Mouse (Mus musculus) lung, adult 2 months (tissue): ENCODE data around the gene 4930539E08Rik. TPM values are rescaled to one million over a fixed set of nuclear protein-coding genes. Genes with fewer than 3 reads are reported as not detected.

Source experiments
- DNase-seq: peaks from one replicate; pipeline ENCODE4 v3.0.0; 2022
- H3K4me1 ChIP-seq: fragments of 200-500 bp; 2 replicates; pipeline ENCODE4 v1.6.1; 2011; ENCODE audit warnings: low read length; ENCODE audit not compliant: control insufficient read depth, insufficient read depth
- H3K4me3 ChIP-seq: fragments of 200-500 bp; replicated peaks from 2 replicates; pipeline ENCODE3; 2011; ENCODE audit warnings: low read depth, mild to moderate bottlenecking, control low read depth, low read length; ENCODE audit errors: extremely low read depth
- CTCF ChIP-seq: fragments of 200-500 bp; IDR thresholded peaks from 2 replicates; pipeline ENCODE4 v1.5.1; 2011; ENCODE audit warnings: mild to moderate bottlenecking, low read length, control low read depth; ENCODE audit not compliant: insufficient read depth
- POLR2A ChIP-seq: fragments of 200-500 bp; IDR thresholded peaks from 2 replicates; pipeline ENCODE4 v1.6.1; 2011; ENCODE audit warnings: low read depth, mild to moderate bottlenecking, control low read depth, low read length, borderline replicate concordance; ENCODE audit errors: extremely low read depth
- WGBS: fragments of 180-500 bp; shearing (Covaris S2); methylation state at CpG from one replicate; pipeline ENCODE4 v1.1.7; 2018; 5-methylcytosine and 5-hydroxymethylcytosine counted together
- polyA plus RNA-seq: library from polyadenylated mRNA; depleted of rRNA; stranded (reverse); fragments of >200 nt; gene quantifications from 2 replicates; pipeline ENCODE4 v1.2.3, GENCODE M21; 2012

4930539E08Rik gene
- polyA plus RNA-seq, 1 experiment = 0.05 TPM

- WGBS = 87% methylated on average over 19 of the region's 19 CpGs
- DNase-seq = no peak
- TF ChIP-seq CTCF = no peak
- 0 out of 2 replicates have a peak, but pooled peaks cover 2% of the 10 kb centered on the region for H3K4me1 ChIP-seq
- no peak overlapping the region for H3K4me3 ChIP-seq
Measured at GRCm38 (mm10) chr17:28947011-28947939, 32.2 kb upstream of the 4930539E08Rik start.

GRCm38 (mm10) chr17:28944481-28944880 lies 29.4 kb upstream of the 4930539E08Rik start:
- WGBS = 89% methylated on average over 7 of the region's 7 CpGs
- TF ChIP-seq CTCF (no peak), POLR2A (no peak)
- no peaks in the 10 kb centered on the region for H3K4me1 ChIP-seq
- no peak for DNase-seq
- no peak overlapping the region for H3K4me3 ChIP-seq

- WGBS = 81% methylated on average over 7 of the region's 7 CpGs
- no peaks in the 10 kb centered on the region for H3K4me1 ChIP-seq
- TF ChIP-seq CTCF (no peak), POLR2A (no peak)
Measured at GRCm38 (mm10) chr17:28943740-28944139, 28.6 kb upstream of the 4930539E08Rik start, which contains the start of gene Pxt1. Gene Pxt1 (minus strand): TSS chr17:28943840.

GRCm38 (mm10) chr17:28942101-28942500 lies 27.0 kb upstream of the 4930539E08Rik start:
- WGBS = 80% methylated on average over 10 of the region's 11 CpGs
- no peak for DNase-seq
- H3K4me3 ChIP-seq = no peak overlapping the region
- no peaks in the 10 kb centered on the region for H3K4me1 ChIP-seq
- TF ChIP-seq POLR2A = peak; percentile 20; the same call in 1 of the 2 replicates
- no peak for TF ChIP-seq CTCF

More at GRCm38 (mm10) chr17:28943740-28944139, 28.6 kb upstream of the 4930539E08Rik start, which contains the start of gene Pxt1:
- H3K4me3 ChIP-seq = no peak within 1 kb of the TSS
- no peak for DNase-seq

GRCm38 (mm10) chr17:28940776-28941555 lies 25.8 kb upstream of the 4930539E08Rik start:
- TF ChIP-seq POLR2A (no peak), CTCF (no peak)
- H3K4me1 ChIP-seq = no peaks in the 10 kb centered on the region
- no peak overlapping the region for H3K4me3 ChIP-seq
- DNase-seq = no peak
- WGBS = 88% methylated on average over 25 of the region's 25 CpGs

GRCm38 (mm10) chr17:28936622-28937345 lies 21.7 kb upstream of the 4930539E08Rik start:
- no peak for DNase-seq
- TF ChIP-seq CTCF (peak; percentile 38), POLR2A (no peak)
- WGBS = 78% methylated on average over 10 of the region's 10 CpGs
- H3K4me1 ChIP-seq = no peaks in the 10 kb centered on the region
- no peak overlapping the region for H3K4me3 ChIP-seq

GRCm38 (mm10) chr17:28936133-28936532 lies 21.0 kb upstream of the 4930539E08Rik start:
- DNase-seq = no peak
- TF ChIP-seq CTCF (no peak), POLR2A (no peak)
- Histone ChIP-seq H3K4me3 (no peak overlapping the region), H3K4me1 (no peaks in the 10 kb centered on the region)
- WGBS = 87% methylated on average over 7 of the region's 7 CpGs

DNA sequence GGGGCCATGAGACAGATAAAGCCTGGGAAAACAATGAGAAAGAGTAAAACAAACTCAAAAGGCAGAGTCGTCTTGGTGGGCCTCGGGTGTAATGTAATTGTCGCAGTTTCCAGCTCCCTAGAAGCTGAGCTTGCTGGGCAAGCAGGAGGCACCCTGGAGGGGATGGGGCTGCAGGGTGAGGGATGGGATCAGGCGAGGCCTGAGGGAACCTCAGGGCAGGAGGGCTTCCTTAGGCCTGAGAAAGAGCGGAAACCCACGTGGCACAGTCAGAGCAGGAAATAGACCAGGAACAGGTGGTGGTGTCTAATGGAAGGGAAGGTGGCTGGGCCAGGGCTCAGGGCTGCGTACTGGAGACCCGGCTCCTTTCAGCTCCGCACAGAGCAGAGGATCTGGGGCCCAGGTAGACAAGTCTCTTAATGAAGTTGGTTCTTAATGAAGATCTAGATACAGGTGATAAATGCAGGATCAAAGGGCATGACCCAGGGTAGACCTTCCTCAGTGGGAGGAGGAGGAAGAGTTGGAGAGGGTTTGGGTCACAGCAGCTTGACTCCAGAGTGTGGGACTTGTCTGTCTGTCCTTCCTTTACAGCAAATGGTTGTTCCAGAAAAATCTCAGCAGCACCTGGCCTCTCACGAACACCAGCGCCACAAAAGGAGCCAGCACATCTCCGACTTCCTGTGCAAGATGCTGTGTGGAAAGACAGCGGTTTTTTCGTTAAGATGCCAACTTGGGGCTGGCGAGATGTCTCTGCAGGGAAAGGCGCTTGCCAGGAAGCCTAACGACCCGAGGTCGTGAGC lies 19.2 kb upstream of the 4930539E08Rik start:
- Histone ChIP-seq H3K4me3 (no peak overlapping the region), H3K4me1 (peaks cover 3% of the 10 kb centered on the region)
- TF ChIP-seq POLR2A (no peak), CTCF (no peak)
- no peak for DNase-seq
- 72% methylated on average over 19 of the region's 19 CpGs for WGBS
